ENCODE assay signal across 11 mouse cellular contexts in genomic region chr4:118273998-118274397, GRCm38 (mm10). TPM values are rescaled to one million over a fixed set of nuclear protein-coding genes. Genes with fewer than 3 reads are reported as not detected.
DNase-seq lines count a peak whose midpoint lies in the region; ATAC-seq and TF ChIP-seq lines count a peak whose summit lies in the region.
"Had no signal": no experiment of that assay in that cellular context is flagged by ENCODE, and none has a peak within 500 bp of the region (broad histone marks: within the 10 kb centered on the region; RNA-seq: fewer than 3 reads in every experiment).

No protein-coding gene starts in this region.

- no peak for DNase-seq in heart, embryonic 10.5 days (ENCODE audit: low spot score)
- DNase-seq in heart, postnatal 10 days = no peak
- no peak for DNase-seq in thymus, postnatal 25 days
- no peak for DNase-seq in heart, adult 9 months (ENCODE audit: low spot score in 2 of 2)
- DNase-seq in right cerebral cortex, adult 2 months (ENCODE audit: low spot score in 2 of 2) = no peak
- DNase-seq: B cell, adult 2 months had no signal

- intact Hi-C loops in heart, postnatal 10 days (cut with DNase I) = loop anchor here (2.0 kb wide), 1 partner anchor 57 kb away; no protein-coding TSS in a partner anchor

- H3K4me2 ChIP-seq in embryonic facial prominence, embryonic 13.5 days = no peak overlapping the region
- peak overlapping the region; percentile 17; the same call in 1 of the 2 replicates for H3K4me2 ChIP-seq in intestine, postnatal 0 days (replicated peaks; ENCODE audit: low read depth)
- no peak overlapping the region for H3K4me2 ChIP-seq in midbrain, embryonic 13.5 days (replicated peaks)
- H3K4me2 ChIP-seq: heart, embryonic 13.5 days; limb, embryonic 13.5 days had no signal

- H3K9me3 ChIP-seq in heart, embryonic 10.5 days = no peaks in the 10 kb centered on the region
- H3K9me3 ChIP-seq in embryonic facial prominence, embryonic 13.5 days = no peaks in the 10 kb centered on the region
- H3K9me3 ChIP-seq in intestine, postnatal 0 days (ENCODE audit: control insufficient read depth) = no peaks in the 10 kb centered on the region
- no peaks in the 10 kb centered on the region for H3K9me3 ChIP-seq in midbrain, embryonic 13.5 days
- H3K9me3 ChIP-seq: heart, embryonic 13.5 days; limb, embryonic 13.5 days had no signal

- H3K27ac ChIP-seq in heart, embryonic 10.5 days = 0 out of 2 replicates have a peak overlapping the region, but pooled peaks have one; percentile 43
- H3K27ac ChIP-seq in embryonic facial prominence, embryonic 13.5 days = peak overlapping the region; percentile 84
- H3K27ac ChIP-seq in intestine, postnatal 0 days (ENCODE audit: low read depth, low read length) = peak overlapping the region; percentile 87; the same call in 1 of the 2 replicates
- peak overlapping the region; percentile 97 for H3K27ac ChIP-seq in midbrain, embryonic 13.5 days

- peaks cover 71% of the 10 kb centered on the region for H3K36me3 ChIP-seq in heart, embryonic 10.5 days
- peaks cover 85% of the 10 kb centered on the region for H3K36me3 ChIP-seq in embryonic facial prominence, embryonic 13.5 days
- peaks cover 35% of the 10 kb centered on the region for H3K36me3 ChIP-seq in intestine, postnatal 0 days (ENCODE audit: control insufficient read depth, insufficient read depth)
- peaks cover 46% of the 10 kb centered on the region for H3K36me3 ChIP-seq in midbrain, embryonic 13.5 days

- WGBS in heart, embryonic 10.5 days = 84% methylated on average over 8 of the region's 8 CpGs
- WGBS in embryonic facial prominence, embryonic 13.5 days = 72% methylated on average over 8 of the region's 8 CpGs
- WGBS in intestine, postnatal 0 days = 45% methylated on average over 8 of the region's 8 CpGs
- WGBS in midbrain, embryonic 13.5 days = 72% methylated on average over 8 of the region's 8 CpGs

- no peak for ATAC-seq in embryonic facial prominence, embryonic 13.5 days (ENCODE audit: insufficient number of reproducible peaks, insufficient read depth, low FRiP score, low TSS enrichment, low read depth)
- ATAC-seq in intestine, postnatal 0 days = peak; percentile 31
- ATAC-seq in midbrain, embryonic 13.5 days = no peak

- H3K4me3 ChIP-seq in heart, embryonic 10.5 days = no peak overlapping the region
- no peak overlapping the region for H3K4me3 ChIP-seq in embryonic facial prominence, embryonic 13.5 days
- H3K4me3 ChIP-seq in intestine, postnatal 0 days (ENCODE audit: low read depth, low read length) = no peak overlapping the region
- H3K4me3 ChIP-seq in midbrain, embryonic 13.5 days (replicated peaks) = no peak overlapping the region
- H3K4me3 ChIP-seq: heart, embryonic 13.5 days; limb, embryonic 13.5 days had no signal

- no peak for TF ChIP-seq CTCF in intestine, postnatal 0 days (IDR thresholded peaks at IDR 0.05; ENCODE audit: low read depth)

- peaks cover 91% of the 10 kb centered on the region for H3K4me1 ChIP-seq in heart, embryonic 10.5 days
- peaks cover 78% of the 10 kb centered on the region for H3K4me1 ChIP-seq in embryonic facial prominence, embryonic 13.5 days
- H3K4me1 ChIP-seq in intestine, postnatal 0 days (replicated peaks; ENCODE audit: control insufficient read depth, insufficient read depth, low read length) = peaks cover 34% of the 10 kb centered on the region
- H3K4me1 ChIP-seq in midbrain, embryonic 13.5 days (replicated peaks) = peaks cover 85% of the 10 kb centered on the region

- no peaks in the 10 kb centered on the region for H3K27me3 ChIP-seq in heart, embryonic 10.5 days (ENCODE audit: insufficient read depth, poor library complexity, severe bottlenecking)
- no peaks in the 10 kb centered on the region for H3K27me3 ChIP-seq in embryonic facial prominence, embryonic 13.5 days
- H3K27me3 ChIP-seq in intestine, postnatal 0 days (replicated peaks; ENCODE audit: control insufficient read depth, insufficient read depth, low read length) = no peaks in the 10 kb centered on the region
- H3K27me3 ChIP-seq in midbrain, embryonic 13.5 days = no peaks in the 10 kb centered on the region
- H3K27me3 ChIP-seq: heart, embryonic 13.5 days; limb, embryonic 13.5 days had no signal

- no peak overlapping the region for H3K9ac ChIP-seq in embryonic facial prominence, embryonic 13.5 days
- H3K9ac ChIP-seq in intestine, postnatal 0 days (ENCODE audit: low read depth, low read length) = no peak overlapping the region
- peak overlapping the region; percentile 41 for H3K9ac ChIP-seq in midbrain, embryonic 13.5 days (replicated peaks)

RNA-seq across cellular contexts. Expression of gene Ptprf, which starts 17.2 kb away (rescaled TPM):
- polyA plus RNA-seq in heart, embryonic 10.5 days (2016; fragmentation: Nextera tagmentation; extraction: Ambion mirVana) = 43.8 and 59.3 TPM in 2 replicates
- total RNA-seq in heart, postnatal 10 days (2021) = 10 to 100 TPM; 22.6 to 29.3 TPM
- polyA plus RNA-seq in embryonic facial prominence, embryonic 13.5 days (2015; fragmentation: Nextera tagmentation; extraction: Ambion mirVana) = 79.8 and 88.8 TPM in 2 replicates
- 32.8 and 37.9 TPM in 2 replicates for polyA plus RNA-seq in intestine, postnatal 0 days (2015; fragmentation: Nextera tagmentation; extraction: Ambion mirVana)
- 80.3 and 91.8 TPM in 2 replicates for polyA plus RNA-seq in midbrain, embryonic 13.5 days (2015; fragmentation: Nextera tagmentation; extraction: Ambion mirVana)

Comparison
In these comparisons a context has a peak if more than half of its experiments do, and no peak if none do; other contexts are left out.
1. H3K27ac ChIP-seq: peak in every context shown above with its lines; median percentile 97 in midbrain, embryonic 13.5 days; 87 in intestine, postnatal 0 days; 84 in embryonic facial prominence, embryonic 13.5 days; 43 in heart, embryonic 10.5 days.